In the genomic region with DNA sequence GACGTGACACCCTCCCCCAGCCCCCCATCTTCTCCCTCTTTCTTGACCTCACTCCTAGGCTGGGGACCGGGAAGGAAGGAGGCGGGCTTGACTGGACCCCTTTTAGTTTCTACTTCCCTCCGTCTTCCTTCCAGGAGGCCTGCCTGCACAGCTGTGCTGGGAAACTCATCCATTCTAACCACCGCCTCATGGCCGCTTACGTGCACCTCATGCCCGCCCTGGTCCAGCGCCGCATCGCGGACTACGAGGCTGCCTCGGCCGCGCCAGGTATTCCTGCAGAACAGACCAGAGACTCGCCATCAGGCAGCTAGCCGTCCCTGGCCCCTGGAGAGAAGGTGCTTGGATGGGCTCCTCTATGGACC, we compare ENCODE assay signal across 8 mouse cellular contexts. TPM values are rescaled to one million over a fixed set of nuclear protein-coding genes. Genes with fewer than 3 reads are reported as not detected.
DNase-seq lines count a peak whose midpoint lies in the region; ATAC-seq and TF ChIP-seq lines count a peak whose summit lies in the region.

No protein-coding gene starts in this region.

- no peaks in the 10 kb centered on the region for H3K27me3 ChIP-seq in CH12.LX (replicated peaks)
- no peaks in the 10 kb centered on the region for H3K27me3 ChIP-seq in embryonic facial prominence, embryonic 13.5 days
- H3K27me3 ChIP-seq in stomach, postnatal 0 days (ENCODE audit: control insufficient read depth, insufficient read depth, low read length): no peaks in the 10 kb centered on the region

- under 1% methylated on average over 18 of the region's 18 CpGs for WGBS in embryonic facial prominence, embryonic 13.5 days
- 2% methylated on average over 17 of the region's 18 CpGs for WGBS in macrophage (ENCODE audit: missing documents)
- WGBS in stomach, postnatal 0 days: 1% methylated on average over 18 of the region's 18 CpGs

- TF ChIP-seq RAD21 in CH12.LX (IDR thresholded peaks at IDR 0.05; ENCODE audit: low read depth, low read length): no peak

- no peaks in the 10 kb centered on the region for H3K9me3 ChIP-seq in CH12.LX (replicated peaks; ENCODE audit: low read length)
- no peaks in the 10 kb centered on the region for H3K9me3 ChIP-seq in embryonic facial prominence, embryonic 13.5 days
- no peaks in the 10 kb centered on the region for H3K9me3 ChIP-seq in stomach, postnatal 0 days (ENCODE audit: control insufficient read depth, low read length)

- no peak for TF ChIP-seq CTCF in CH12.LX (conservative IDR thresholded peaks at IDR 0.05 in 1 of 2, IDR thresholded peaks at IDR 0.05 in 1 of 2; ENCODE audit: low read depth in 2 of 2, low read length in 2 of 2)
- TF ChIP-seq CTCF in stomach, postnatal 0 days (IDR thresholded peaks at IDR 0.05; ENCODE audit: low read depth): peak; percentile 29; the same call in 1 of the 2 replicates

- no peak for TF ChIP-seq EP300 in CH12.LX (IDR thresholded peaks at IDR 0.05; ENCODE audit: low read length)
- no peak for TF ChIP-seq EP300 in stomach, postnatal 0 days (optimal IDR thresholded peaks at IDR 0.05)

- peak overlapping the region; percentile 82 for H3K4me2 ChIP-seq in CH12.LX (ENCODE audit: insufficient read depth, low read depth, poor library complexity, severe bottlenecking)
- peak overlapping the region; percentile 96 for H3K4me2 ChIP-seq in embryonic facial prominence, embryonic 13.5 days
- peak overlapping the region; percentile 93 for H3K4me2 ChIP-seq in stomach, postnatal 0 days (replicated peaks; ENCODE audit: low read depth)

- peaks cover 18 to 71% of the 10 kb centered on the region in 2 experiments for H3K36me3 ChIP-seq in CH12.LX (replicated peaks in 1 of 2; ENCODE audit: control insufficient read depth in 1 of 2, insufficient read depth in 1 of 2, low read length in 1 of 2)
- peaks cover 43% of the 10 kb centered on the region for H3K36me3 ChIP-seq in embryonic facial prominence, embryonic 13.5 days
- peaks cover 33% of the 10 kb centered on the region for H3K36me3 ChIP-seq in macrophage (ENCODE audit: inconsistent target)
- H3K36me3 ChIP-seq in stomach, postnatal 0 days (ENCODE audit: control insufficient read depth, insufficient read depth, low read length): peaks cover 3% of the 10 kb centered on the region; the same call in 1 of the 2 replicates

- in situ Hi-C loops in CH12.LX (cut with MboI; ENCODE audit: low pct_ligation_motif_present, low pct_unique_long_range_greater_than_20kb, low sequenced_read_pairs): loop anchor here (10.0 kb wide), 1 partner anchor 164 kb away; no protein-coding TSS in a partner anchor

- peak; percentile 25 for DNase-seq in embryo, embryonic 11 days
- no peak for DNase-seq in embryo, embryonic 9.5 days (ENCODE audit: extremely low spot score)
- no peak for DNase-seq in CH12.LX (ENCODE audit: extremely low read depth)
- peak; percentile 48 for DNase-seq in stomach, postnatal 0 days (ENCODE audit: low spot score)
- DNase-seq in cerebellum, adult 11-12 months: no peak

- peak overlapping the region; percentile 91 to 99 (median 93) for H3K4me3 ChIP-seq in CH12.LX (replicated peaks in 1 of 3; ENCODE audit: low read depth in 2 of 3, low read length in 2 of 3, poor library complexity in 1 of 3)
- H3K4me3 ChIP-seq in embryonic facial prominence, embryonic 13.5 days: peak overlapping the region; percentile 62
- H3K4me3 ChIP-seq in macrophage (ENCODE audit: inconsistent target): peak overlapping the region; percentile 69
- H3K4me3 ChIP-seq in stomach, postnatal 0 days (ENCODE audit: low read depth, low read length): peak overlapping the region; percentile 73

- H3K4me1 ChIP-seq in CH12.LX (ENCODE audit: control insufficient read depth in 1 of 2, insufficient read depth in 2 of 2): peaks cover 7 to 39% of the 10 kb centered on the region in 2 experiments; a peak in 3 of 4 replicates
- H3K4me1 ChIP-seq in embryonic facial prominence, embryonic 13.5 days: peaks cover 26% of the 10 kb centered on the region
- peaks cover 12% of the 10 kb centered on the region; the same call in 1 of the 2 replicates for H3K4me1 ChIP-seq in stomach, postnatal 0 days (replicated peaks; ENCODE audit: control insufficient read depth, insufficient read depth)

- H3K27ac ChIP-seq in CH12.LX (ENCODE audit: insufficient read depth, low read depth) (peak overlapping the region; percentile 27; the same call in 1 of the 2 replicates), macrophage (peak overlapping the region; percentile 93)
- H3K27ac ChIP-seq in embryonic facial prominence, embryonic 13.5 days: peak overlapping the region; percentile 79
- peak overlapping the region; percentile 92 for H3K27ac ChIP-seq in stomach, postnatal 0 days (replicated peaks)

- TF ChIP-seq POLR2A in CH12.LX (IDR thresholded peaks at IDR 0.05; ENCODE audit: low read depth, low read length): no peak

- H3K79me2 ChIP-seq in CH12.LX (replicated peaks; ENCODE audit: control insufficient read depth, extremely low read depth, insufficient read depth, poor library complexity, severe bottlenecking) (peaks cover 17% of the 10 kb centered on the region; the same call in 1 of the 2 replicates), macrophage (ENCODE audit: inconsistent target) (peaks cover 30% of the 10 kb centered on the region; the same call in 1 of the 2 replicates)

- H3K9ac ChIP-seq in CH12.LX (ENCODE audit: insufficient read depth, low read depth): peak overlapping the region; percentile 75
- peak overlapping the region; percentile 87 for H3K9ac ChIP-seq in embryonic facial prominence, embryonic 13.5 days
- H3K9ac ChIP-seq in stomach, postnatal 0 days (ENCODE audit: low read length): peak overlapping the region; percentile 83

- dilution Hi-C loops in CH12.LX (cut with MboI; ENCODE audit: extremely low pct_ligation_motif_present, extremely low pct_unique_long_range_greater_than_20kb, low sequenced_read_pairs): no loop called here

- no peak for ATAC-seq in embryonic facial prominence, embryonic 13.5 days (ENCODE audit: insufficient number of reproducible peaks, insufficient read depth, low FRiP score, low TSS enrichment, low read depth)
- ATAC-seq in inflammation-experienced regulatory T-cells, adult 6 months: peak; percentile 4
- ATAC-seq in stomach, postnatal 0 days (ENCODE audit: low FRiP score, low TSS enrichment): peak; percentile 17

RNA-seq across cellular contexts. Expression of a gene that starts 0.5 kb away (rescaled TPM):
- total RNA-seq in CH12.LX (2012; rRNA removed) (54.4 and 78.4 TPM in 2 replicates), CH12.LX (2014; rRNA removed) (37.7 and 51.6 TPM in 2 replicates)
- polyA plus RNA-seq in CH12.LX (2012; ENCODE audit: insufficient read length, low read depth) (54.0 and 73.5 TPM in 2 replicates), macrophage (2018) (1.7 to 8.3 TPM (median 4.9 TPM) in 3 replicates)
- 32.4 and 35.2 TPM in 2 replicates for polyA plus RNA-seq in embryonic facial prominence, embryonic 13.5 days (2015; fragmentation: Nextera tagmentation; extraction: Ambion mirVana)
- polyA plus RNA-seq in inflammation-experienced regulatory T-cells, adult 6 months (2017; shearing (Covaris generic)): 10 to 100 TPM in 1 of 3 experiments, 1 to 10 TPM in 2; 4.9 to 13.7 (median 8.7) TPM
- total RNA-seq in macrophage (2018; cell fraction: chromatin; rRNA removed): 10 to 100 TPM; 10.2 to 47.1 (median 16.6) TPM
- total RNA-seq in macrophage (2018; cell fraction: cytosol; rRNA removed): 1 to 10 TPM in 25 of 26 experiments, under 1 TPM in 1; 0.91 to 7.1 (median 2.7) TPM
- 10 to 100 TPM in 21 of 26 experiments, 1 to 10 TPM in 5; 6.0 to 30.8 (median 20.0) TPM for total RNA-seq in macrophage (2018; cell fraction: nucleus; rRNA removed)
- 42.7 and 45.1 TPM in 2 replicates for polyA plus RNA-seq in stomach, postnatal 0 days (2015; fragmentation: Nextera tagmentation; extraction: Ambion mirVana)

RNA-seq across cellular contexts. Expression of a gene that starts 0.7 kb away (rescaled TPM):
- total RNA-seq in CH12.LX (2012; rRNA removed) (50.1 and 57.7 TPM in 2 replicates), CH12.LX (2014; rRNA removed) (46.9 and 55.6 TPM in 2 replicates)
- polyA plus RNA-seq in CH12.LX (2012; ENCODE audit: insufficient read length, low read depth) (54.8 and 71.0 TPM in 2 replicates), macrophage (2018) (23.1 to 24.5 TPM (median 23.7 TPM) in 3 replicates)
- 81.4 and 85.5 TPM in 2 replicates for polyA plus RNA-seq in embryonic facial prominence, embryonic 13.5 days (2015; fragmentation: Nextera tagmentation; extraction: Ambion mirVana)
- 10 to 100 TPM; 10.3 to 12.8 (median 12.2) TPM for polyA plus RNA-seq in inflammation-experienced regulatory T-cells, adult 6 months (2017; shearing (Covaris generic))
- total RNA-seq in macrophage (2018; cell fraction: chromatin; rRNA removed): 100 to 1,000 TPM in 4 of 26 experiments, 10 to 100 TPM in 22; 42.3 to 124 (median 73.3) TPM
- total RNA-seq in macrophage (2018; cell fraction: cytosol; rRNA removed): 10 to 100 TPM in 25 of 26 experiments, 1 to 10 TPM in 1; 8.0 to 19.5 (median 15.7) TPM
- 100 to 1,000 TPM in 2 of 26 experiments, 10 to 100 TPM in 24; 25.6 to 111 (median 59.7) TPM for total RNA-seq in macrophage (2018; cell fraction: nucleus; rRNA removed)
- polyA plus RNA-seq in stomach, postnatal 0 days (2015; fragmentation: Nextera tagmentation; extraction: Ambion mirVana): 53.0 and 53.2 TPM in 2 replicates

RNA-seq across cellular contexts. Expression of a gene that starts 1.0 kb away (rescaled TPM):
- total RNA-seq in CH12.LX (2012; rRNA removed) (103 and 115 TPM in 2 replicates), CH12.LX (2014; rRNA removed) (86.2 and 94.9 TPM in 2 replicates)
- polyA plus RNA-seq in CH12.LX (2012; ENCODE audit: insufficient read length, low read depth) (89.6 and 99.3 TPM in 2 replicates), macrophage (2018) (36.5 to 124 TPM (median 98.7 TPM) in 3 replicates)
- polyA plus RNA-seq in embryonic facial prominence, embryonic 13.5 days (2015; fragmentation: Nextera tagmentation; extraction: Ambion mirVana): 161 and 178 TPM in 2 replicates
- 100 to 1,000 TPM; 193 to 230 (median 222) TPM for polyA plus RNA-seq in inflammation-experienced regulatory T-cells, adult 6 months (2017; shearing (Covaris generic))
- 100 to 1,000 TPM in 1 of 26 experiments, 10 to 100 TPM in 20, 1 to 10 TPM in 5; 3.6 to 111 (median 28.4) TPM for total RNA-seq in macrophage (2018; cell fraction: chromatin; rRNA removed)
- 100 to 1,000 TPM in 13 of 26 experiments, 10 to 100 TPM in 13; 52.5 to 139 (median 101) TPM for total RNA-seq in macrophage (2018; cell fraction: cytosol; rRNA removed)
- 100 to 1,000 TPM in 2 of 26 experiments, 10 to 100 TPM in 23, 1 to 10 TPM in 1; 9.3 to 111 (median 44.7) TPM for total RNA-seq in macrophage (2018; cell fraction: nucleus; rRNA removed)
- polyA plus RNA-seq in stomach, postnatal 0 days (2015; fragmentation: Nextera tagmentation; extraction: Ambion mirVana): 184 and 204 TPM in 2 replicates

RNA-seq across cellular contexts. Expression of a gene that starts 7.5 kb away (rescaled TPM):
- total RNA-seq in CH12.LX (2012; rRNA removed): 3.5 and 4.7 TPM in 2 replicates
- 2.2 TPM in 2 replicates for total RNA-seq in CH12.LX (2014; rRNA removed)
- 3.5 and 4.6 TPM in 2 replicates for polyA plus RNA-seq in CH12.LX (2012; ENCODE audit: insufficient read length, low read depth)
- polyA plus RNA-seq in embryonic facial prominence, embryonic 13.5 days (2015; fragmentation: Nextera tagmentation; extraction: Ambion mirVana): 41.3 and 49.1 TPM in 2 replicates
- 1 to 10 TPM in 2 of 3 experiments, under 1 TPM in 1; 0.70 to 5.4 (median 3.3) TPM for polyA plus RNA-seq in inflammation-experienced regulatory T-cells, adult 6 months (2017; shearing (Covaris generic))
- total RNA-seq in macrophage (2018; cell fraction: chromatin; rRNA removed): 100 to 1,000 TPM in 20 of 26 experiments, 10 to 100 TPM in 6; 66.5 to 241 (median 129) TPM
- 10 to 100 TPM; 11.6 to 25.1 (median 16.3) TPM for total RNA-seq in macrophage (2018; cell fraction: cytosol; rRNA removed)
- 100 to 1,000 TPM in 10 of 26 experiments, 10 to 100 TPM in 16; 33.8 to 220 (median 87.2) TPM for total RNA-seq in macrophage (2018; cell fraction: nucleus; rRNA removed)
- polyA plus RNA-seq in macrophage (2018): 15.2 to 30.8 TPM (median 17.8 TPM) in 3 replicates
- 14.5 TPM in 2 replicates for polyA plus RNA-seq in stomach, postnatal 0 days (2015; fragmentation: Nextera tagmentation; extraction: Ambion mirVana)

RNA-seq across cellular contexts. Expression of a gene that starts 9.8 kb away (rescaled TPM):
- total RNA-seq in CH12.LX (2012; rRNA removed): 0.04 and 0.08 TPM in 2 replicates
- 0.07 and 0.23 TPM in 2 replicates for total RNA-seq in CH12.LX (2014; rRNA removed)
- polyA plus RNA-seq in CH12.LX (2012; ENCODE audit: insufficient read length, low read depth): 0.31 and 0.41 TPM in 2 replicates
- polyA plus RNA-seq in embryonic facial prominence, embryonic 13.5 days (2015; fragmentation: Nextera tagmentation; extraction: Ambion mirVana): 1.1 and 1.6 TPM in 2 replicates
- 1 to 10 TPM in 1 of 3 experiments, under 1 TPM in 2; 0.26 to 1.1 (median 0.46) TPM for polyA plus RNA-seq in inflammation-experienced regulatory T-cells, adult 6 months (2017; shearing (Covaris generic))
- 10 to 100 TPM in 25 of 26 experiments, 1 to 10 TPM in 1; 7.1 to 53.6 (median 24.0) TPM for total RNA-seq in macrophage (2018; cell fraction: chromatin; rRNA removed)
- 1 to 10 TPM in 9 of 26 experiments, under 1 TPM in 17; 0.24 to 3.3 (median 0.80) TPM for total RNA-seq in macrophage (2018; cell fraction: cytosol; rRNA removed)
- 10 to 100 TPM in 20 of 26 experiments, 1 to 10 TPM in 6; 3.5 to 24.1 (median 14.1) TPM for total RNA-seq in macrophage (2018; cell fraction: nucleus; rRNA removed)
- polyA plus RNA-seq in macrophage (2018): 0.68 to 2.0 TPM (median 0.80 TPM) in 3 replicates
- 0.07 and 0.19 TPM in 2 replicates for polyA plus RNA-seq in stomach, postnatal 0 days (2015; fragmentation: Nextera tagmentation; extraction: Ambion mirVana)

Comparison
In these comparisons a context has a peak if more than half of its experiments do, and no peak if none do; other contexts are left out.
1. DNase-seq: peak in embryo, embryonic 11 days (single experiment) and stomach, postnatal 0 days (single experiment); none in embryo, embryonic 9.5 days (single experiment), CH12.LX (single experiment) and cerebellum, adult 11-12 months (single experiment).
2. H3K27ac ChIP-seq: peak in every context shown above with its lines; median percentile 93 in macrophage; 92 in stomach, postnatal 0 days; 79 in embryonic facial prominence, embryonic 13.5 days; 27 in CH12.LX.
3. Peak in every context shown above with its lines, with median percentiles within 50 percentile points of each other: H3K4me2 ChIP-seq, H3K4me3 ChIP-seq and H3K9ac ChIP-seq.